Mouse (Mus musculus) intestine, embryonic 15.5 days (tissue): ENCODE results near the gene N4bp2l1. TPM values are rescaled to one million over a fixed set of nuclear protein-coding genes. Genes with fewer than 3 reads are reported as not detected.

Experiments used
- ATAC-seq: fragments of 200-750 bp; cut with Nextera tagmentation; 2 replicates; pipeline ENCODE4 v1.8.0; 2017; ENCODE audit warnings: moderate TSS enrichment, moderate library complexity
- H3K27ac ChIP-seq: fragments of 300-500 bp; sonication (generic); 2 replicates; pipeline ENCODE4 v1.5.1; 2015; ENCODE audit warnings: mild to moderate bottlenecking, inconsistent platforms
- H3K27me3 ChIP-seq: fragments of 300-500 bp; sonication (generic); replicated peaks from 2 replicates; pipeline ENCODE4 v1.6.1; 2015; ENCODE audit warnings: inconsistent platforms
- H3K36me3 ChIP-seq: fragments of 300-500 bp; sonication (generic); 2 replicates; pipeline ENCODE4 v1.6.1; 2015; ENCODE audit warnings: inconsistent platforms
- H3K4me1 ChIP-seq: fragments of 300-500 bp; sonication (generic); replicated peaks from 2 replicates; pipeline ENCODE4 v1.6.1; 2015; ENCODE audit warnings: inconsistent platforms
- H3K4me2 ChIP-seq: fragments of 300-500 bp; sonication (generic); replicated peaks from 2 replicates; pipeline ENCODE4 v1.6.1; 2015; ENCODE audit warnings: mild to moderate bottlenecking, inconsistent platforms
- H3K4me3 ChIP-seq: fragments of 300-500 bp; sonication (generic); replicated peaks from 2 replicates; pipeline ENCODE4 v1.5.1; 2015; ENCODE audit warnings: inconsistent platforms
- H3K9ac ChIP-seq: fragments of 300-500 bp; sonication (generic); 2 replicates; pipeline ENCODE4 v1.6.1; 2015; ENCODE audit warnings: inconsistent platforms
- H3K9me3 ChIP-seq: fragments of 300-500 bp; sonication (generic); 2 replicates; pipeline ENCODE4 v1.6.1; 2016; ENCODE audit warnings: inconsistent platforms
- WGBS: fragments of 180-500 bp; shearing (Covaris S2); methylation state at CpG from one replicate; pipeline ENCODE4 v1.1.7; 2015; 5-methylcytosine and 5-hydroxymethylcytosine counted together
- polyA plus RNA-seq: library from polyadenylated mRNA; unstranded; fragments of >200 nt; fragmentation: Nextera tagmentation; extraction: Ambion mirVana; gene quantifications from 2 replicates; pipeline ENCODE4 v1.2.1, GENCODE M21; 2015

Gene N4bp2l1
- polyA plus RNA-seq, 1 experiment from 2014 or later: 4.6 TPM

GRCm38 (mm10) chr5:150594649-150595339 is 2.2 kb downstream of the N4bp2l1 start:
- Histone ChIP-seq H3K4me1 (peaks cover 9% of the 10 kb centered on the region; the same call in 1 of the 2 replicates), H3K4me3 (peak overlapping the region; percentile 86), H3K9me3 (no peaks in the 10 kb centered on the region), H3K36me3 (no peaks in the 10 kb centered on the region), H3K27ac (no peak overlapping the region), H3K9ac (peak overlapping the region; percentile 75), H3K4me2 (peak overlapping the region; percentile 99), H3K27me3 (no peaks in the 10 kb centered on the region; the same call in 1 of the 2 replicates)
- WGBS: 9% methylated on average over 17 of the region's 17 CpGs
- no peak for ATAC-seq

DNA sequence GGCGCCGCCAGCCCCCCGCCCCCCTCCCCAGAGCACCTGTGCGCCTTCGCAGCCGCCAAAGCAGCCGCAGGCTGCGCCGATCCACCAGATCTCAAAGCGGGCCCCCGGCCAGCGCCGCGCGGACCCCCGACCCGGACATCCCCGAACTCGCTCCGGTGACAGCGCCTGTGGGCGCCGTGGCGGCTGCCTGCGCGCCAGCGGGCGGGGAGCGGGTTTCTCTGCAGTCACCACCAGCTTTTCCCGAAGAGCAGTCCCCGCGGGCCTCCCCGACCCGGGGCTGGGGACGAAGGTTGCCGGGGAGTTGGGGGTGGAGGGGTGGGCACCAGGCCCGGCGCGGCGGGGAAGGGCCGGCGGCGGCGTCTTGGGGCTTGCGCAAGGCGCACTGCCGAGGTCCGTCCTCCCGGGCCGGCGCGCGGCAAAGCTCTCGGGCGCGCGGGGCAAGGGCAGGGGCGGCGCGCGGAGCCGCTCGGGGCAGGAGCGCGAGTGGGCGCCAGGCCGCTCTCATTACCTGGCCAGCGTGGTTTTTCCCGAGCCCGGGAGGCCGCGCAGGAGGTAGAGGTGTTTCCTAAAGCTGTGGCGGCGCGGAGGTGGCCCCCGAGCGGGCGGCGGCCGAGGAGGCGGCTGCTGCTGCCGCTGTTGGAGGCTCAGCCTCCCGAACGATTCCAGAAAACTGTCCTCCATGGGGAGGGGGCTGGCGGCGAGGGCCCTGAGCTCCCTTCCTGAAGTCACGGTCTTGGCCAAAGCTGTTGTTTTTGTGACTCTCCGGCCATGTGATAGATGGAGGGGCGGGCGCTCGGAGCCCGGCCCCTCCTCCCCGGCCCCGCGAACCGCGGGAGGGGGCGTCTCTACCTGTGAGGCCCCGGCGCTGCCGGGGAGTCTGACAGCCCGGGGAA is 3.0 kb downstream of the N4bp2l1 start:
- Histone ChIP-seq H3K4me1 (peaks cover 6% of the 10 kb centered on the region; the same call in 1 of the 2 replicates), H3K9me3 (no peaks in the 10 kb centered on the region), H3K36me3 (no peaks in the 10 kb centered on the region), H3K27ac (no peak overlapping the region), H3K4me3 (peak overlapping the region; percentile 86), H3K27me3 (no peaks in the 10 kb centered on the region; the same call in 1 of the 2 replicates), H3K9ac (peak overlapping the region; percentile 75), H3K4me2 (peak overlapping the region; percentile 99)
- under 1% methylated on average over 83 of the region's 102 CpGs for WGBS
- ATAC-seq: peak; percentile 77

DNA sequence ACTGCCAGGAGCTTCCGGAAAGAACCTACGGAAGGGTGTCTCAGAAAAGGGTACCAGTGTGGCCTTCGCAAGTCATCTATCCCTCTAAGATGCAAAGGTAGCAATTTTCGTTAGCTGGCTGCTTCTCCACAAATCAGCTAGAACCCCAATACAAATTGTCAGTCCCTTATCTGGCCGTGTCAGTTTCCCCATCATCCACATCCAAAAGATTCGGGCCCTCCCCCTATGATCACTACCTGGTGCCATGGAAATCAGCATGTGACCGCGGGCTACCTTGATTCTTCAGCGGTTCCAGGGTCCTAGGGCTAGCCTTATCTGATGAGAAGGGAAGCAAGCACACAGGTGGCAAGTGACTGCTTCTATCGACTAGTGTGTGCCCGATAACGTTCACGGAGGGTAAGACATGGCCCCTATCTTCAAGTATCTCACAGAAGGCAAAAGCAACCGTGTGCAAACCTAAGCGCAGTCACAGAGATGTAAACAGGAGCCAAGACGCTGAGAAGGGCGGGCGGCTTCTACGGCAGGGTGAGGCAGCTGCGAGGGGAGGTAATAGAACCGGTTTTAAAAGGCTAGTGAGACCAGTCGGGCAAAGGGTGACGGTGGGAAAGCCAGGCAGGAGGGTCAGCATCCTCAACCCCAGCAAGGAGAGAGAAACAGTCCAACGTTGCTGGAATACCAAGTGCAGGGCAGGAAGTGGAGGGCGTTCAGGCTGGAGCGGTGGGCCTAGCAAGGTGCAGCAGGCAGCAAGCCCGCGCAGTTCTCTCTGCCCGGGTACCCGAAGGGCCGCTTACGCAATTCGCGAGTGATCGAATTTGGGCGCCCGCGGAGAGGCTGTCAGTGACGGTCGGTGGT is 3.9 kb downstream of the N4bp2l1 start:
- H3K9ac ChIP-seq: peak overlapping the region; percentile 75
- WGBS: 13% methylated on average over 40 of the region's 40 CpGs
- peaks cover 6% of the 10 kb centered on the region; the same call in 1 of the 2 replicates for H3K4me1 ChIP-seq
- no peaks in the 10 kb centered on the region for H3K36me3 ChIP-seq
- H3K4me2 ChIP-seq: peak overlapping the region; percentile 99
- peak overlapping the region; percentile 86 for H3K4me3 ChIP-seq
- peak; percentile 69 for ATAC-seq
- H3K9me3 ChIP-seq: no peaks in the 10 kb centered on the region
- no peaks in the 10 kb centered on the region; the same call in 1 of the 2 replicates for H3K27me3 ChIP-seq
- no peak overlapping the region for H3K27ac ChIP-seq

GRCm38 (mm10) chr5:150592186-150592903 is 4.6 kb downstream of the N4bp2l1 start:
- H3K4me2 ChIP-seq: peak overlapping the region; percentile 99
- H3K4me3 ChIP-seq: no peak overlapping the region
- no peak for ATAC-seq
- H3K27me3 ChIP-seq: no peaks in the 10 kb centered on the region; the same call in 1 of the 2 replicates
- H3K4me1 ChIP-seq: peaks cover 6% of the 10 kb centered on the region; the same call in 1 of the 2 replicates
- no peaks in the 10 kb centered on the region for H3K9me3 ChIP-seq
- H3K27ac ChIP-seq: no peak overlapping the region
- no peak overlapping the region for H3K9ac ChIP-seq
- 76% methylated on average over 13 of the region's 13 CpGs for WGBS
- no peaks in the 10 kb centered on the region for H3K36me3 ChIP-seq

DNA sequence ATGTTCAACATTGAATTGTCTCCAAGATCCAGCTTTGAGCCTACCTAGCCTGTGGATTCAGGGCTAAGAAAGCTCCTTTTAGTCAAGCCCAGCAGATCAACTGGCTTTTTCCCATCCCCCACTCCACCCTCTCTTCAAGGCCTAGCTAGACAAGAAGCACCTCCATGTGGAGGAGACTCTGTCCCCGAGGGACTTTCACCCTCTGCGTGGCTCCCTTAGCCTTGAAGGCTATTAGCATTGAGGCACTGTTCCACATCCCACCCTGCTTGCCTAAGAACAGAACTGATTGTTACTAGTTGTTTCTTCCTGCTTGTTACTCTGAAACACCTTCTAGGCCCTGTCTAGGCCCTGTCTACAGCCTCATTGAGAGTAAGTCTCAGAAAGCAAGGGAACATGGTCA is 7.0 kb downstream of the N4bp2l1 start:
- no peaks in the 10 kb centered on the region for H3K9me3 ChIP-seq
- H3K4me1 ChIP-seq: peaks cover 6% of the 10 kb centered on the region; the same call in 1 of the 2 replicates
- H3K36me3 ChIP-seq: no peaks in the 10 kb centered on the region
- no peak overlapping the region for H3K4me2 ChIP-seq
- no peak overlapping the region for H3K4me3 ChIP-seq
- H3K27ac ChIP-seq: no peak overlapping the region
- H3K9ac ChIP-seq: no peak overlapping the region
- ATAC-seq: no peak
- H3K27me3 ChIP-seq: no peaks in the 10 kb centered on the region; the same call in 1 of the 2 replicates
- WGBS: 77% methylated on average over 2 of the region's 2 CpGs

DNA sequence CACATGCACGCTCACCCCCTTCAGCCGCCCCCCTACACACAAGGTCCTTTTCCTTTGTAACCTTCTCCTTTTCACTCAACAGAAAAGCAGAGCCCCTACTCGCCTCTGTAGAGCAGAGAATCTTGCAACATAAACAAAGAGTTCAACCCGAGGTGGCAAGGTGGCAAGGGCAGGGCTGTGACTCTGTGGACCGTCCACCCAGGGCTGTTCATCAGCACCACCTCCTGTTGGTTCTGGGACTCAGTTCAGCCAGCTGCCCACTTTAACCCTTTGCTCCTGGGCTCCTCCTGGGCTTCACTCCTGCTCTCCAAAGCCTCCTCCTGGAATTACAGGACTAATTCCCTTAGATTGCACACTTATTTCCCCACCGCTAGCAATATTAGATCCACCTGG is 12.7 kb downstream of the N4bp2l1 start:
- Histone ChIP-seq H3K9ac (no peak overlapping the region), H3K4me1 (no peaks in the 10 kb centered on the region), H3K4me3 (no peak overlapping the region), H3K36me3 (no peaks in the 10 kb centered on the region), H3K9me3 (no peaks in the 10 kb centered on the region), H3K27ac (no peak overlapping the region), H3K27me3 (no peaks in the 10 kb centered on the region), H3K4me2 (no peak overlapping the region)
- 41% methylated on average over 6 of the region's 6 CpGs for WGBS
- no peak for ATAC-seq

GRCm38 (mm10) chr5:150583622-150584336 is 13.2 kb downstream of the N4bp2l1 start:
- Histone ChIP-seq H3K27me3 (no peaks in the 10 kb centered on the region), H3K4me1 (no peaks in the 10 kb centered on the region), H3K9ac (no peak overlapping the region), H3K27ac (no peak overlapping the region), H3K4me3 (no peak overlapping the region), H3K36me3 (no peaks in the 10 kb centered on the region), H3K4me2 (no peak overlapping the region), H3K9me3 (no peaks in the 10 kb centered on the region)
- ATAC-seq: 0 out of 2 replicates have a peak, but pooled peaks have one; percentile 37
- WGBS: 57% methylated on average over 5 of the region's 5 CpGs

- Histone ChIP-seq H3K4me2 (no peak overlapping the region), H3K9me3 (no peaks in the 10 kb centered on the region), H3K36me3 (no peaks in the 10 kb centered on the region), H3K27ac (no peak overlapping the region), H3K9ac (no peak overlapping the region), H3K4me1 (no peaks in the 10 kb centered on the region), H3K27me3 (no peaks in the 10 kb centered on the region), H3K4me3 (no peak overlapping the region)
- ATAC-seq: no peak
- WGBS: 71% methylated on average over 5 of the region's 5 CpGs
These were observed 13.8 kb downstream of the N4bp2l1 start for GRCm38 (mm10) chr5:150583181-150583580.

- Histone ChIP-seq H3K4me1 (no peaks in the 10 kb centered on the region), H3K27ac (no peak overlapping the region), H3K27me3 (no peaks in the 10 kb centered on the region), H3K9ac (no peak overlapping the region), H3K4me3 (no peak overlapping the region), H3K4me2 (no peak overlapping the region), H3K36me3 (no peaks in the 10 kb centered on the region), H3K9me3 (no peaks in the 10 kb centered on the region)
- no peak for ATAC-seq
- WGBS: 80% methylated on average over 6 of the region's 6 CpGs
These were observed 15.8 kb downstream of the N4bp2l1 start for GRCm38 (mm10) chr5:150581180-150581579.

DNA sequence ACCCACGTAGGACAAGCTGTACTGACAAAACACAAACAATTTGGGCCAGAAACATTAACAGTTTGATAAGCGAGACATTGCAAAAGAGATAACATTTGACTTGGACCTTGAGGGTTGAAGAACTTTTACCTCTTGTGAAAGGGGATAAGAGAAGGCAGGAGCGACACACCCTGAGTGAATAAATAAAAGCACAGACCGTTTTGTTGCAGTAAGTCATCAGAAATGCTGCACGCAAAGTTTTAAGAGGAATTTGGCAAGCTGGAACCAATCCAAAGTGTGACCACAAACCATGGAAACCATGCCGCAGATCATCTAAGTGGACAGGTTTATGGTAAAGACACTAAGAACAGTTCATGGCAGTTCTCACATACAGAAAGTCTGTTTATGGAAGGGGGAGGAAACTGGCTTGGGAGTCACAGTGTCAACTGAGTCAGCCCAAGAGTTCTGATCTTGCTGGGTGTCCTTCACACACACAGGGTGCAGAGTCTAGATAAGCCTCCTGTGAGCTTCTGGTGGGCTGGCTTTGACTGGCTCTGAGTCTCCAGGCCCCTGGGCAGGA is 18.3 kb downstream of the N4bp2l1 start:
- H3K27ac ChIP-seq: no peak overlapping the region
- H3K9ac ChIP-seq: no peak overlapping the region
- no peaks in the 10 kb centered on the region for H3K9me3 ChIP-seq
- H3K27me3 ChIP-seq: no peaks in the 10 kb centered on the region
- WGBS: 51% methylated on average over 6 of the region's 6 CpGs
- H3K4me3 ChIP-seq: no peak overlapping the region
- H3K36me3 ChIP-seq: no peaks in the 10 kb centered on the region
- no peak overlapping the region for H3K4me2 ChIP-seq
- 0 out of 2 replicates have a peak, but pooled peaks cover 6% of the 10 kb centered on the region for H3K4me1 ChIP-seq
- peak; percentile 73 for ATAC-seq
